Mouse (Mus musculus): ENCODE measurements around the gene Qars.
A peak's percentile ranks its signal among the peaks of the same experiment; 100 is the strongest.

Gene Qars

GRCm38 (mm10) chr9:108488403-108488802 is 19.1 kb upstream of the Qars start:
- DNase-seq: no peak

GRCm38 (mm10) chr9:108489215-108489614 is 18.3 kb upstream of the Qars start:
- no peak for DNase-seq

GRCm38 (mm10) chr9:108489702-108490558 is 17.6 kb upstream of the Qars start:
- no peak for DNase-seq

GRCm38 (mm10) chr9:108490559-108491285 is 16.8 kb upstream of the Qars start, which contains the start of gene Usp19:
Gene Usp19, plus strand, starts transcription at chr9:108490602.
- DNase-seq: peak; percentile 98

GRCm38 (mm10) chr9:108491286-108491580 is 16.3 kb upstream of the Qars start:
- DNase-seq: no peak

- peak; percentile 61 for DNase-seq
Measured at GRCm38 (mm10) chr9:108492043-108492750, 15.3 kb upstream of the Qars start.

- DNase-seq: no peak
Measured at GRCm38 (mm10) chr9:108493246-108493645, 14.3 kb upstream of the Qars start.

- no peak for DNase-seq
Measured at GRCm38 (mm10) chr9:108494146-108494825, 13.2 kb upstream of the Qars start.

GRCm38 (mm10) chr9:108494905-108495304 is 12.6 kb upstream of the Qars start:
- no peak for DNase-seq

- no peak for DNase-seq
Measured at GRCm38 (mm10) chr9:108499231-108499630, 8.3 kb upstream of the Qars start.

- DNase-seq: no peak
Measured at GRCm38 (mm10) chr9:108499943-108500342, 7.6 kb upstream of the Qars start.

- DNase-seq: no peak
Measured at GRCm38 (mm10) chr9:108506901-108507300, 605 bp upstream of the Qars start.

- no peak for DNase-seq
Measured at GRCm38 (mm10) chr9:108508776-108509175, 1.3 kb downstream of the Qars start.

GRCm38 (mm10) chr9:108516380-108517251 is 9.1 kb downstream of the Qars start, which contains the start of gene Qrich1:
Gene Qrich1, plus strand, starts transcription at chr9:108516806.
- peak; percentile 97 for DNase-seq

- DNase-seq: peak; percentile 93
Measured at GRCm38 (mm10) chr9:108517253-108517930, 9.9 kb downstream of the Qars start.

GRCm38 (mm10) chr9:108517931-108518332 is 10.4 kb downstream of the Qars start:
- no peak for DNase-seq

- DNase-seq: no peak
Measured at GRCm38 (mm10) chr9:108521604-108522003, 14.1 kb downstream of the Qars start.

GRCm38 (mm10) chr9:108523341-108523740 is 15.8 kb downstream of the Qars start:
- DNase-seq: no peak

- no peak for DNase-seq
Measured at GRCm38 (mm10) chr9:108525400-108525799, 17.9 kb downstream of the Qars start.

- DNase-seq: no peak
Measured at GRCm38 (mm10) chr9:108530954-108531353, 23.4 kb downstream of the Qars start.

GRCm38 (mm10) chr9:108531496-108531895 is 24.0 kb downstream of the Qars start:
- DNase-seq: no peak

Measured in kidney, postnatal 14 days (tissue).